ENCODE assay signal across 8 mouse cellular contexts in the genomic region with DNA sequence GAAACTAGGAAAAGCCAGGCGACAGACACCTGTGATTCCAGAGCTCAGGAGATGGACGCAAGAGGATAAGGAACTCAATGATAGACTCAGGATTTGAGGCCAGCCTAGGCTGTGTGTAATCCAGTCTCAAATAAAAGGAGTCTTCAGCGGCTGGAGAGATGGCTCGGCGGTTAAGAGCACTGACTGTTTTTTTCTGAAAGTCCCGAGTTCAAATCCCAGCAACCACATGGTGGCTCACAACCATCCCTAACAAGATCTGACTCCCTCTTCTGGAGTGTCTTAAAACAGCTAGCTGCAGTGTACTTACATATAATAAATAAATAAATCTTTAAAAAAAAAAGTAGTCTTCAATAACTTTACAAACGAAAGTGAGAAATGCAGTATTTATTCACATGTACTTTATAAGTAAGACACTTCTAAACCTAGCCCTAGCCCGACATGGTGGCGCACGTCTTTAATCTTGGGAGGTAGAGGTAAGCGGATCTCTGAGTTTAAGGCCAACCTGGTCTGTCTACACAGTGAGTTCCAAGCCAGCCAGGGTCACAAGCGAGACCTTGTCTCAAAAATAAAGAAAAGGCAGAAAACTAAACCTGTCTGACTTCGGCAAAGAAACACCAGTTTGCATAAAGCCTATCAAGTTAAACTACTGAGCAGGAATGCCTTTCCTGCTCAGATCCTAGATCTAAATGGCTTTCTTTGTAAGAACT. TPM values are rescaled to one million over a fixed set of nuclear protein-coding genes. Genes with fewer than 3 reads are reported as not detected.
DNase-seq lines count a peak whose midpoint lies in the region; ATAC-seq and TF ChIP-seq lines count a peak whose summit lies in the region.

No protein-coding gene starts in this region.

- peak overlapping the region; percentile 95 for H3K27ac ChIP-seq in forebrain, embryonic 11.5 days (ENCODE audit: low read depth, low read length)
- H3K27ac ChIP-seq in intestine, postnatal 0 days (ENCODE audit: low read depth, low read length) = peak overlapping the region; percentile 96
- H3K27ac ChIP-seq in stomach, postnatal 0 days (replicated peaks) = peak overlapping the region; percentile 99

- peak overlapping the region; percentile 91 for H3K9ac ChIP-seq in forebrain, embryonic 11.5 days (ENCODE audit: low read length)
- H3K9ac ChIP-seq in intestine, postnatal 0 days (ENCODE audit: low read depth, low read length) = peak overlapping the region; percentile 80
- peak overlapping the region; percentile 86 for H3K9ac ChIP-seq in stomach, postnatal 0 days (ENCODE audit: low read length)

- H3K4me2 ChIP-seq in forebrain, embryonic 11.5 days (ENCODE audit: low read depth, low read length, severe bottlenecking) = peak overlapping the region; percentile 74
- H3K4me2 ChIP-seq in intestine, postnatal 0 days (replicated peaks; ENCODE audit: low read depth) = peak overlapping the region; percentile 75
- peak overlapping the region; percentile 72 for H3K4me2 ChIP-seq in stomach, postnatal 0 days (replicated peaks; ENCODE audit: low read depth)

- no peaks in the 10 kb centered on the region for H3K27me3 ChIP-seq in forebrain, embryonic 11.5 days (ENCODE audit: control insufficient read depth, insufficient read depth, low read length)
- no peaks in the 10 kb centered on the region for H3K27me3 ChIP-seq in intestine, postnatal 0 days (replicated peaks; ENCODE audit: control insufficient read depth, insufficient read depth, low read length)
- no peaks in the 10 kb centered on the region for H3K27me3 ChIP-seq in stomach, postnatal 0 days (ENCODE audit: control insufficient read depth, insufficient read depth, low read length)

- ATAC-seq in forebrain, embryonic 11.5 days (replicated peaks; ENCODE audit: low FRiP score) = no peak
- ATAC-seq in intestine, postnatal 0 days = no peak
- no peak for ATAC-seq in stomach, postnatal 0 days (ENCODE audit: low FRiP score, low TSS enrichment)

- peak; percentile 86 for DNase-seq in heart, adult 11 months
- no peak for DNase-seq in heart, adult 9 months (ENCODE audit: low spot score in 2 of 2)
- DNase-seq in ZHBTc4 (ENCODE audit: low read depth, low spot score) = peak; percentile 26
- no peak for DNase-seq in forebrain, embryonic 11.5 days (ENCODE audit: low spot score)
- DNase-seq in lung, postnatal 10 days = peak; percentile 8
- DNase-seq in stomach, postnatal 0 days (ENCODE audit: low spot score) = no peak
- no peak for DNase-seq in left cerebral cortex, adult 18-20 months (ENCODE audit: low spot score in 2 of 2)

- no peaks in the 10 kb centered on the region for H3K9me3 ChIP-seq in forebrain, embryonic 11.5 days (ENCODE audit: control insufficient read depth, low read length)
- no peaks in the 10 kb centered on the region for H3K9me3 ChIP-seq in intestine, postnatal 0 days (ENCODE audit: control insufficient read depth)
- H3K9me3 ChIP-seq in stomach, postnatal 0 days (ENCODE audit: control insufficient read depth, low read length) = no peaks in the 10 kb centered on the region

- 31% methylated on average over 13 of the region's 13 CpGs for WGBS in forebrain, embryonic 11.5 days
- WGBS in intestine, postnatal 0 days = 17% methylated on average over 13 of the region's 13 CpGs
- 19% methylated on average over 13 of the region's 13 CpGs for WGBS in stomach, postnatal 0 days

- H3K4me1 ChIP-seq in forebrain, embryonic 11.5 days (replicated peaks; ENCODE audit: control insufficient read depth, insufficient read depth, low read length) = peaks cover 2% of the 10 kb centered on the region; the same call in 1 of the 2 replicates
- peaks cover 3% of the 10 kb centered on the region; the same call in 1 of the 2 replicates for H3K4me1 ChIP-seq in intestine, postnatal 0 days (replicated peaks; ENCODE audit: control insufficient read depth, insufficient read depth, low read length)
- no peaks in the 10 kb centered on the region for H3K4me1 ChIP-seq in stomach, postnatal 0 days (replicated peaks; ENCODE audit: control insufficient read depth, insufficient read depth)

- peak overlapping the region; percentile 88 for H3K4me3 ChIP-seq in forebrain, embryonic 11.5 days (ENCODE audit: low read depth, low read length)
- peak overlapping the region; percentile 77 for H3K4me3 ChIP-seq in intestine, postnatal 0 days (ENCODE audit: low read depth, low read length)
- peak overlapping the region; percentile 88 for H3K4me3 ChIP-seq in stomach, postnatal 0 days (ENCODE audit: low read depth, low read length)

- TF ChIP-seq EP300 in stomach, postnatal 0 days (optimal IDR thresholded peaks at IDR 0.05) = no peak

- peak; percentile 28; the same call in 1 of the 2 replicates for TF ChIP-seq CTCF in intestine, postnatal 0 days (IDR thresholded peaks at IDR 0.05; ENCODE audit: low read depth)
- peak; percentile 37 for TF ChIP-seq CTCF in stomach, postnatal 0 days (IDR thresholded peaks at IDR 0.05; ENCODE audit: low read depth)

- no peaks in the 10 kb centered on the region for H3K36me3 ChIP-seq in forebrain, embryonic 11.5 days (ENCODE audit: control insufficient read depth, insufficient read depth, low read length)
- no peaks in the 10 kb centered on the region for H3K36me3 ChIP-seq in intestine, postnatal 0 days (ENCODE audit: control insufficient read depth, insufficient read depth)
- no peaks in the 10 kb centered on the region for H3K36me3 ChIP-seq in stomach, postnatal 0 days (ENCODE audit: control insufficient read depth, insufficient read depth, low read length)

RNA-seq across cellular contexts. Expression of a gene that starts 1.1 kb away (rescaled TPM):
- polyA plus RNA-seq in forebrain, embryonic 11.5 days (2014; fragmentation: Nextera tagmentation; extraction: Ambion mirVana) = 39.4 and 50.9 TPM in 2 replicates
- polyA plus RNA-seq in intestine, postnatal 0 days (2015; fragmentation: Nextera tagmentation; extraction: Ambion mirVana) = 34.6 and 35.3 TPM in 2 replicates
- 18.6 and 22.4 TPM in 2 replicates for polyA plus RNA-seq in stomach, postnatal 0 days (2015; fragmentation: Nextera tagmentation; extraction: Ambion mirVana)
- 10 to 100 TPM; 33.9 to 35.4 TPM for total RNA-seq in left cerebral cortex, adult 18-20 months (2021)

RNA-seq across cellular contexts. Expression of a gene that starts 58.1 kb away (rescaled TPM):
- 35.2 and 39.3 TPM in 2 replicates for polyA plus RNA-seq in forebrain, embryonic 11.5 days (2014; fragmentation: Nextera tagmentation; extraction: Ambion mirVana)
- 77.3 and 87.4 TPM in 2 replicates for polyA plus RNA-seq in intestine, postnatal 0 days (2015; fragmentation: Nextera tagmentation; extraction: Ambion mirVana)
- polyA plus RNA-seq in stomach, postnatal 0 days (2015; fragmentation: Nextera tagmentation; extraction: Ambion mirVana) = 43.4 and 44.8 TPM in 2 replicates
- 10 to 100 TPM; 27.4 to 30.1 TPM for total RNA-seq in left cerebral cortex, adult 18-20 months (2021)

Comparison
In these comparisons a context has a peak if more than half of its experiments do, and no peak if none do; other contexts are left out.
1. DNase-seq: peak in heart, adult 11 months (single experiment), ZHBTc4 (single experiment) and lung, postnatal 10 days (single experiment); none in heart, adult 9 months (0 of 2), forebrain, embryonic 11.5 days (single experiment), stomach, postnatal 0 days (single experiment) and left cerebral cortex, adult 18-20 months (0 of 2).
2. Peak in every context shown above with its lines, with median percentiles within 50 percentile points of each other: H3K27ac ChIP-seq, H3K4me2 ChIP-seq, H3K4me3 ChIP-seq and H3K9ac ChIP-seq.